Mouse (Mus musculus) forebrain, embryonic 10.5 days (tissue): ENCODE data around the gene B3gnt3. TPM values are rescaled to one million over a fixed set of nuclear protein-coding genes. Genes with fewer than 3 reads are reported as not detected.
A peak's percentile ranks its signal among the peaks of the same experiment; 100 is the strongest.

ENCODE experiments used
- DNase-seq: peaks from one replicate; pipeline ENCODE4 v3.0.0-alpha.2; 2017; ENCODE audit warnings: low spot score; ENCODE audit errors: extremely low spot score
- H3K27ac ChIP-seq: fragments of 300-500 bp; sonication (generic); 2 replicates; pipeline ENCODE4 v1.5.1; 2016; ENCODE audit warnings: mild to moderate bottlenecking
- H3K27me3 ChIP-seq: fragments of 300-500 bp; sonication (generic); 2 replicates; pipeline ENCODE4 v1.6.1; 2016; ENCODE audit warnings: mild to moderate bottlenecking; ENCODE audit not compliant: poor library complexity, severe bottlenecking
- H3K36me3 ChIP-seq: fragments of 300-500 bp; sonication (generic); replicated peaks from 2 replicates; pipeline ENCODE4 v1.6.1; 2016; ENCODE audit warnings: mild to moderate bottlenecking, moderate library complexity
- H3K4me1 ChIP-seq: fragments of 300-500 bp; sonication (generic); 2 replicates; pipeline ENCODE4 v1.6.1; 2016
- H3K4me3 ChIP-seq: fragments of 300-500 bp; sonication (generic); 2 replicates; pipeline ENCODE4 v1.5.1; 2016; ENCODE audit warnings: mild to moderate bottlenecking, moderate library complexity
- H3K9me3 ChIP-seq: fragments of 300-500 bp; sonication (generic); 2 replicates; pipeline ENCODE4 v1.6.1; 2016; ENCODE audit warnings: mild to moderate bottlenecking, moderate library complexity
- WGBS: fragments of 180-500 bp; shearing (Covaris S2); methylation state at CpG from one replicate; pipeline ENCODE4 v1.1.7; 2016; 5-methylcytosine and 5-hydroxymethylcytosine counted together
- polyA plus RNA-seq: library from polyadenylated mRNA; unstranded; fragments of >200 nt; fragmentation: Nextera tagmentation; extraction: Ambion mirVana; gene quantifications from 2 replicates; pipeline ENCODE4 v1.2.1, GENCODE M21; 2016

Gene B3gnt3
- polyA plus RNA-seq, 1 experiment from 2014 or later: 0.41 TPM

- peaks cover 24% of the 10 kb centered on the region for H3K4me1 ChIP-seq
- 21% methylated on average over 9 of the region's 9 CpGs for WGBS
- no peak overlapping the region for H3K4me3 ChIP-seq
- no peaks in the 10 kb centered on the region for H3K36me3 ChIP-seq
- H3K27me3 ChIP-seq: peaks cover 99% of the 10 kb centered on the region
- no peaks in the 10 kb centered on the region for H3K9me3 ChIP-seq
- no peak overlapping the region for H3K27ac ChIP-seq
- no peak for DNase-seq
Measured at GRCm38 (mm10) chr8:71657816-71658215, 43.8 kb downstream of the B3gnt3 start.

GRCm38 (mm10) chr8:71654600-71654999 is 47.0 kb downstream of the B3gnt3 start:
- H3K27me3 ChIP-seq: peaks cover 80% of the 10 kb centered on the region
- H3K4me1 ChIP-seq: peaks cover 19% of the 10 kb centered on the region
- H3K4me3 ChIP-seq: peak overlapping the region; percentile 37
- 2% methylated on average over 24 of the region's 24 CpGs for WGBS
- no peaks in the 10 kb centered on the region for H3K9me3 ChIP-seq
- H3K27ac ChIP-seq: no peak overlapping the region
- no peak for DNase-seq
- H3K36me3 ChIP-seq: no peaks in the 10 kb centered on the region

- H3K27ac ChIP-seq: no peak overlapping the region
- H3K4me3 ChIP-seq: no peak overlapping the region
- no peaks in the 10 kb centered on the region for H3K9me3 ChIP-seq
- no peak for DNase-seq
- no peaks in the 10 kb centered on the region for H3K4me1 ChIP-seq
- 0 out of 2 replicates have a peak, but pooled peaks cover 4% of the 10 kb centered on the region for H3K27me3 ChIP-seq
- WGBS: 89% methylated on average over 9 of the region's 9 CpGs
- H3K36me3 ChIP-seq: no peaks in the 10 kb centered on the region
Measured at GRCm38 (mm10) chr8:71645510-71645909, 56.1 kb downstream of the B3gnt3 start.

Other genes starting within 250 kb of the B3gnt3 start
- 67.6 and 68.2 TPM in 2 replicates for gene Abhd8, start 238.1 kb downstream of the B3gnt3 start, polyA plus RNA-seq
- gene Mrpl34, start 236.8 kb downstream of the B3gnt3 start, polyA plus RNA-seq: 218 and 226 TPM in 2 replicates
- gene Dda1, start 232.6 kb downstream of the B3gnt3 start, polyA plus RNA-seq: 116 and 122 TPM in 2 replicates
- gene Ano8, start 215.8 kb downstream of the B3gnt3 start, polyA plus RNA-seq: 1.8 TPM in 2 replicates
- 21.3 and 22.3 TPM in 2 replicates for gene Gtpbp3, start 213.7 kb downstream of the B3gnt3 start, polyA plus RNA-seq
- 43.3 and 47.5 TPM in 2 replicates for gene Plvap, start 190.0 kb downstream of the B3gnt3 start, polyA plus RNA-seq
- gene Ccdc194, start 176.1 kb downstream of the B3gnt3 start, polyA plus RNA-seq: 0.47 TPM in 1 of 2 replicates, not detected in the other
- 6.7 and 7.4 TPM in 2 replicates for gene Bst2, start 164.3 kb downstream of the B3gnt3 start, polyA plus RNA-seq
- gene Mvb12a, start 158.9 kb downstream of the B3gnt3 start, polyA plus RNA-seq: 65.9 and 66.0 TPM in 2 replicates
- 0.17 and 0.28 TPM in 2 replicates for gene Tmem221, start 142.9 kb downstream of the B3gnt3 start, polyA plus RNA-seq
- gene Nxnl1, start 135.2 kb downstream of the B3gnt3 start, polyA plus RNA-seq: 0.09 TPM in 1 of 2 replicates, not detected in the other
- 20.2 and 21.9 TPM in 2 replicates for gene Slc27a1, start 132.9 kb downstream of the B3gnt3 start, polyA plus RNA-seq
- gene Pgls, start 109.6 kb downstream of the B3gnt3 start, polyA plus RNA-seq: 262 and 266 TPM in 2 replicates
- gene Fam129c, start 104.1 kb downstream of the B3gnt3 start, polyA plus RNA-seq: 4.1 and 5.1 TPM in 2 replicates
- 44.2 and 47.4 TPM in 2 replicates for gene Colgalt1, start 90.8 kb downstream of the B3gnt3 start, polyA plus RNA-seq
- 2.9 and 3.3 TPM in 2 replicates for gene Unc13a, start 30.0 kb downstream of the B3gnt3 start, polyA plus RNA-seq
- 2.5 and 3.0 TPM in 2 replicates for gene Jak3, start 25.5 kb downstream of the B3gnt3 start, polyA plus RNA-seq
- 0.26 TPM in 1 of 2 replicates, not detected in the other for gene Insl3, start 12.6 kb downstream of the B3gnt3 start, polyA plus RNA-seq
- gene Fcho1, start 23.9 kb upstream of the B3gnt3 start, polyA plus RNA-seq: 12.6 and 13.2 TPM in 2 replicates
- gene Zfp709, start 180.2 kb upstream of the B3gnt3 start, polyA plus RNA-seq: 4.0 and 4.2 TPM in 2 replicates
- 7.7 and 8.4 TPM in 2 replicates for gene Zfp882, start 206.8 kb upstream of the B3gnt3 start, polyA plus RNA-seq
- gene Zfp617, start 206.8 kb upstream of the B3gnt3 start, polyA plus RNA-seq: 36.9 and 37.5 TPM in 2 replicates
- gene Zfp961, start 249.2 kb upstream of the B3gnt3 start, polyA plus RNA-seq: 27.8 and 28.8 TPM in 2 replicates